Mouse (Mus musculus): ENCODE data around the gene Fut7. TPM values are rescaled to one million over a fixed set of nuclear protein-coding genes. Genes with fewer than 3 reads are reported as not detected.

Fut7 gene
- polyA plus RNA-seq, 1 experiment from 2014 or later: 0.08 TPM

GRCm38 (mm10) chr2:25465816-25466635 is 43.0 kb downstream of the Fut7 start:
- Histone ChIP-seq H3K4me1 (peaks cover 31% of the 10 kb centered on the region), H3K36me3 (ENCODE audit: poor library complexity, severe bottlenecking) (no peaks in the 10 kb centered on the region), H3K27me3 (no peaks in the 10 kb centered on the region), H3K9me3 (replicated peaks) (no peaks in the 10 kb centered on the region), H3K4me3 (no peak overlapping the region), H3K4me2 (no peak overlapping the region), H3K9ac (0 out of 2 replicates have a peak overlapping the region, but pooled peaks have one; percentile 12), H3K27ac (peak overlapping the region; percentile 31; the same call in 1 of the 2 replicates)
- ATAC-seq: no peak
- 30% methylated on average over 10 of the region's 10 CpGs for WGBS

- Histone ChIP-seq H3K9me3 (replicated peaks) (no peaks in the 10 kb centered on the region), H3K4me1 (peaks cover 23% of the 10 kb centered on the region), H3K4me2 (no peak overlapping the region), H3K4me3 (no peak overlapping the region), H3K36me3 (ENCODE audit: poor library complexity, severe bottlenecking) (no peaks in the 10 kb centered on the region), H3K9ac (no peak overlapping the region), H3K27me3 (no peaks in the 10 kb centered on the region), H3K27ac (no peak overlapping the region)
- 70% methylated on average over 13 of the region's 14 CpGs for WGBS
- no peak for ATAC-seq
These were observed 44.7 kb downstream of the Fut7 start for GRCm38 (mm10) chr2:25467606-25468303.

DNA sequence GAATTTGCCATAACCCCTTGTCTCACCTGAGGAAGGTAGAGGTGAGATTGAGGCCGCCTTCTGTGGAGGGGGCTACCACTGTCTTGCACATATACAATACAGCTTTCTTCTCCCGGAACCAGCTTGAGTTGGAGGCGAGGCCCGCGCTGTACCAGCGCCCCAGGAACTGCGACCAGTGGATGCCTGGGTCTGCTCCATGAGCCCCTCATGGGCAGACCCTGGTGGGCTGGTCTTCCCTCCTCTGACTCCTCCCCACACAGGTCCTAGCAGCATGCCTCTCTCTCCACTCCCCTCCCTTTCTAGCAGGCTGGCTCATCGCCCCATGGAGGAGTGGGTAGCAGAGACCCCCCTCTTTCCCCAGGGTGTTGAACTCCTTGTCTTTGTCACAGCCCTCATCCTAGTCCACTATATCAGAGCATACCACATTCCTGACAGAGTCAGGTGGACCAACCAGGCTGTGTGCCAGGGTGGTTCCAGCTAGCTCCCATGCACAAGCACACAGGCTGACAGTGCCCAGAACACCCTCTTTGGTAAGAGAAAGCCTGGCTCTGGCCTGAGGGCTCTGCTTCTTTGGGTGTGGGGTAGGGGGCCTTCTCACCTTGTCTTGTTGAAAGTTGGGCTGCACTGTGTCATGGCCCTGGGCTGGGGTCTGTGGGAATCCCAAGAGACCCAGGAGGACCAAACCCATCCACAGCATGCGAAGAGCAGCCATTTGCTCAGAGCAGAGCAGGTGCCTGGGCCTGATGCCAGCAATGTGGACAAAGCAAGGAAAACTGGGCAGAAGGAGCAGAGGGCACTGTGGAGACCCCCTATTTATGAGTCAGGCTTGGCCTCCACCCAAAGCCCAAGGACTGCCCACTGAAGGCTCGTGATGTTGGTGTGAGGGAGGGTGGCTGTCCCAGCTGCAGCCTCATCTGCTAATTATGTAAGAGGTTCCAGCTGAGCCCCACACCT is 46.2 kb downstream of the Fut7 start:
- Histone ChIP-seq H3K4me1 (peaks cover 23% of the 10 kb centered on the region), H3K36me3 (ENCODE audit: poor library complexity, severe bottlenecking) (no peaks in the 10 kb centered on the region), H3K9ac (peak overlapping the region; percentile 34; the same call in 1 of the 2 replicates), H3K9me3 (replicated peaks) (no peaks in the 10 kb centered on the region), H3K27ac (peak overlapping the region; percentile 73), H3K27me3 (no peaks in the 10 kb centered on the region), H3K4me3 (no peak overlapping the region), H3K4me2 (0 out of 2 replicates have a peak overlapping the region, but pooled peaks have one; percentile 10)
- WGBS: 72% methylated on average over 10 of the region's 10 CpGs
- ATAC-seq: peak; percentile 67

- no peaks in the 10 kb centered on the region for H3K9me3 ChIP-seq (replicated peaks)
- WGBS: 72% methylated on average over 6 of the region's 6 CpGs
These were observed 46.9 kb downstream of the Fut7 start, which contains the start of gene Ptgds for GRCm38 (mm10) chr2:25469969-25470368. Gene Ptgds (minus strand): TSS chr2:25470046.

GRCm38 (mm10) chr2:25472550-25472949 is 49.5 kb downstream of the Fut7 start:
- Histone ChIP-seq H3K27ac (no peak overlapping the region), H3K9me3 (replicated peaks) (no peaks in the 10 kb centered on the region), H3K4me2 (no peak overlapping the region), H3K4me3 (no peak overlapping the region), H3K27me3 (0 out of 2 replicates have a peak, but pooled peaks cover 5% of the 10 kb centered on the region), H3K36me3 (ENCODE audit: poor library complexity, severe bottlenecking) (no peaks in the 10 kb centered on the region), H3K4me1 (peaks cover 17% of the 10 kb centered on the region), H3K9ac (no peak overlapping the region)
- 74% methylated on average over 2 of the region's 2 CpGs for WGBS
- no peak for ATAC-seq

More at GRCm38 (mm10) chr2:25469969-25470368, 46.9 kb downstream of the Fut7 start, which contains the start of gene Ptgds:
- Histone ChIP-seq H3K4me1 (peaks cover 23% of the 10 kb centered on the region), H3K36me3 (ENCODE audit: poor library complexity, severe bottlenecking) (no peaks in the 10 kb centered on the region), H3K4me2 (0 out of 2 replicates have a peak within 1 kb of the TSS, but pooled peaks have one; percentile 10), H3K27ac (peak within 1 kb of the TSS; percentile 73), H3K9ac (peak within 1 kb of the TSS; percentile 34; the same call in 1 of the 2 replicates), H3K27me3 (no peaks in the 10 kb centered on the region), H3K4me3 (no peak within 1 kb of the TSS)
- no peak for ATAC-seq

Small RNAs within 50 kb of the gene (microRNA-seq; reads per million reads assigned to microRNA genes)
- 0.80 reads per million for gene Mir3087

Other genes starting within 250 kb of the Fut7 start
- gene Nrarp, start 242.5 kb upstream of the Fut7 start, polyA plus RNA-seq (2015; fragmentation: Nextera tagmentation; extraction: Ambion mirVana): 29.2 and 30.8 TPM in 2 replicates
- gene Tor4a, start 226.4 kb upstream of the Fut7 start, polyA plus RNA-seq (2015; fragmentation: Nextera tagmentation; extraction: Ambion mirVana): 0.66 and 0.78 TPM in 2 replicates
- 95.4 and 104 TPM in 2 replicates for gene Nelfb, start 211.8 kb upstream of the Fut7 start, polyA plus RNA-seq (2015; fragmentation: Nextera tagmentation; extraction: Ambion mirVana)
- not detected in 2 replicates for gene Stpg3, start 208.6 kb upstream of the Fut7 start, polyA plus RNA-seq (2015; fragmentation: Nextera tagmentation; extraction: Ambion mirVana)
- gene Fam166a, start 204.5 kb upstream of the Fut7 start, polyA plus RNA-seq (2015; fragmentation: Nextera tagmentation; extraction: Ambion mirVana): 0.21 TPM in 1 of 2 replicates, not detected in the other
- 448 and 518 TPM in 2 replicates for gene Tubb4b, start 198.6 kb upstream of the Fut7 start, polyA plus RNA-seq (2015; fragmentation: Nextera tagmentation; extraction: Ambion mirVana)
- gene Slc34a3, start 188.9 kb upstream of the Fut7 start, polyA plus RNA-seq (2015; fragmentation: Nextera tagmentation; extraction: Ambion mirVana): not detected in 2 replicates
- gene Rnf224, start 186.5 kb upstream of the Fut7 start, polyA plus RNA-seq (2015; fragmentation: Nextera tagmentation; extraction: Ambion mirVana): not detected in 2 replicates
- gene Rnf208, start 181.0 kb upstream of the Fut7 start, polyA plus RNA-seq (2015; fragmentation: Nextera tagmentation; extraction: Ambion mirVana): 43.1 and 43.2 TPM in 2 replicates
- gene Cysrt1, start 180.8 kb upstream of the Fut7 start, polyA plus RNA-seq (2015; fragmentation: Nextera tagmentation; extraction: Ambion mirVana): 0.29 TPM in 1 of 2 replicates, not detected in the other
- gene AL732309.1, start 176.4 kb upstream of the Fut7 start, polyA plus RNA-seq (2015; fragmentation: Nextera tagmentation; extraction: Ambion mirVana): 4.4 and 7.1 TPM in 2 replicates
- gene Tmem203, start 167.8 kb upstream of the Fut7 start, polyA plus RNA-seq (2015; fragmentation: Nextera tagmentation; extraction: Ambion mirVana): 19.4 and 20.3 TPM in 2 replicates
- 9.7 and 10.8 TPM in 2 replicates for gene Tprn, start 160.6 kb upstream of the Fut7 start, polyA plus RNA-seq (2015; fragmentation: Nextera tagmentation; extraction: Ambion mirVana)
- 233 and 245 TPM in 2 replicates for gene Ssna1, start 150.8 kb upstream of the Fut7 start, polyA plus RNA-seq (2015; fragmentation: Nextera tagmentation; extraction: Ambion mirVana)
- 126 and 148 TPM in 2 replicates for gene Anapc2, start 150.8 kb upstream of the Fut7 start, polyA plus RNA-seq (2015; fragmentation: Nextera tagmentation; extraction: Ambion mirVana)
- not detected in 2 replicates for gene Tmem210, start 135.1 kb upstream of the Fut7 start, polyA plus RNA-seq (2015; fragmentation: Nextera tagmentation; extraction: Ambion mirVana)
- gene Lrrc26, start 133.4 kb upstream of the Fut7 start, polyA plus RNA-seq (2015; fragmentation: Nextera tagmentation; extraction: Ambion mirVana): 0.14 TPM in 1 of 2 replicates, not detected in the other
- gene Grin1, start 104.1 kb upstream of the Fut7 start, polyA plus RNA-seq (2015; fragmentation: Nextera tagmentation; extraction: Ambion mirVana): 5.6 and 7.9 TPM in 2 replicates
- gene Man1b1, start 90.9 kb upstream of the Fut7 start, polyA plus RNA-seq (2015; fragmentation: Nextera tagmentation; extraction: Ambion mirVana): 59.2 and 63.2 TPM in 2 replicates
- 22.8 and 23.3 TPM in 2 replicates for gene Dpp7, start 66.9 kb upstream of the Fut7 start, polyA plus RNA-seq (2015; fragmentation: Nextera tagmentation; extraction: Ambion mirVana)
- gene Uap1l1, start 57.6 kb upstream of the Fut7 start, polyA plus RNA-seq (2015; fragmentation: Nextera tagmentation; extraction: Ambion mirVana): 2.2 and 3.5 TPM in 2 replicates
- gene Sapcd2, start 50.9 kb upstream of the Fut7 start, polyA plus RNA-seq (2015; fragmentation: Nextera tagmentation; extraction: Ambion mirVana): 49.4 and 62.3 TPM in 2 replicates
- 0.68 and 0.98 TPM in 2 replicates for gene Entpd2, start 27.4 kb upstream of the Fut7 start, polyA plus RNA-seq (2015; fragmentation: Nextera tagmentation; extraction: Ambion mirVana)
- gene Npdc1, start 23.9 kb upstream of the Fut7 start, polyA plus RNA-seq (2015; fragmentation: Nextera tagmentation; extraction: Ambion mirVana): 287 and 315 TPM in 2 replicates
- gene Abca2, start 5.4 kb downstream of the Fut7 start, polyA plus RNA-seq (2015; fragmentation: Nextera tagmentation; extraction: Ambion mirVana): 5.7 and 8.2 TPM in 2 replicates
- 2.4 and 3.2 TPM in 2 replicates for gene Clic3, start 33.6 kb downstream of the Fut7 start, polyA plus RNA-seq (2015; fragmentation: Nextera tagmentation; extraction: Ambion mirVana)
- gene Paxx, start 37.8 kb downstream of the Fut7 start, polyA plus RNA-seq (2015; fragmentation: Nextera tagmentation; extraction: Ambion mirVana): 62.0 and 65.9 TPM in 2 replicates
- gene Ptgds, start 46.8 kb downstream of the Fut7 start, polyA plus RNA-seq (2015; fragmentation: Nextera tagmentation; extraction: Ambion mirVana): 7.6 and 9.7 TPM in 2 replicates
- not detected in 2 replicates for gene Lcn12, start 70.6 kb downstream of the Fut7 start, polyA plus RNA-seq (2015; fragmentation: Nextera tagmentation; extraction: Ambion mirVana)
- 97.9 and 103 TPM in 2 replicates for gene Fbxw5, start 77.5 kb downstream of the Fut7 start, polyA plus RNA-seq (2015; fragmentation: Nextera tagmentation; extraction: Ambion mirVana)
- gene C8g, start 78.5 kb downstream of the Fut7 start, polyA plus RNA-seq (2015; fragmentation: Nextera tagmentation; extraction: Ambion mirVana): 4.2 and 5.2 TPM in 2 replicates
- gene Traf2, start 123.7 kb downstream of the Fut7 start, polyA plus RNA-seq (2015; fragmentation: Nextera tagmentation; extraction: Ambion mirVana): 30.9 and 33.3 TPM in 2 replicates
- 383 and 401 TPM in 2 replicates for gene Edf1, start 134.6 kb downstream of the Fut7 start, polyA plus RNA-seq (2015; fragmentation: Nextera tagmentation; extraction: Ambion mirVana)
- gene Mamdc4, start 151.6 kb downstream of the Fut7 start, polyA plus RNA-seq (2015; fragmentation: Nextera tagmentation; extraction: Ambion mirVana): 3.1 and 4.2 TPM in 2 replicates
- 179 and 189 TPM in 2 replicates for gene Phpt1, start 152.0 kb downstream of the Fut7 start, polyA plus RNA-seq (2015; fragmentation: Nextera tagmentation; extraction: Ambion mirVana)
- gene Ajm1, start 158.5 kb downstream of the Fut7 start, polyA plus RNA-seq (2015; fragmentation: Nextera tagmentation; extraction: Ambion mirVana): 2.2 and 3.4 TPM in 2 replicates
- gene Rabl6, start 185.3 kb downstream of the Fut7 start, polyA plus RNA-seq (2015; fragmentation: Nextera tagmentation; extraction: Ambion mirVana): 71.7 and 72.5 TPM in 2 replicates
- gene Ccdc183, start 194.4 kb downstream of the Fut7 start, polyA plus RNA-seq (2015; fragmentation: Nextera tagmentation; extraction: Ambion mirVana): 0.11 and 0.32 TPM in 2 replicates
- gene Tmem141, start 198.7 kb downstream of the Fut7 start, polyA plus RNA-seq (2015; fragmentation: Nextera tagmentation; extraction: Ambion mirVana): 14.3 and 16.2 TPM in 2 replicates
- 0.92 and 1.2 TPM in 2 replicates for gene Fcna, start 204.8 kb downstream of the Fut7 start, polyA plus RNA-seq (2015; fragmentation: Nextera tagmentation; extraction: Ambion mirVana)
- not detected in 2 replicates for gene Lcn8, start 229.9 kb downstream of the Fut7 start, polyA plus RNA-seq (2015; fragmentation: Nextera tagmentation; extraction: Ambion mirVana)
- not detected in 2 replicates for gene Lcn5, start 234.7 kb downstream of the Fut7 start, polyA plus RNA-seq (2015; fragmentation: Nextera tagmentation; extraction: Ambion mirVana)